Mouse (Mus musculus): ENCODE data around the gene Ppp1r12a.

GRCm38 (mm10) chr10:108286658-108287437, 124.9 kb downstream of the Ppp1r12a start:
- TF ChIP-seq CTCF (IDR thresholded peaks at IDR 0.05; ENCODE audit: low read depth) (no peak), EP300 (optimal IDR thresholded peaks at IDR 0.05) (no peak)
